Mouse (Mus musculus) CD4-positive, CD25-positive, alpha-beta regulatory T cell, adult 2 months (primary cell): ENCODE results near the gene Tap1.
A peak's percentile ranks its signal among the peaks of the same experiment; 100 is the strongest.

ENCODE experiments used
- DNase-seq: peaks from one replicate; pipeline ENCODE4 v3.0.0-alpha.2; 2012; ENCODE audit warnings: low read depth, low spot score

The Tap1 gene

GRCm38 (mm10) chr17:34179019-34179418 lies 8.3 kb upstream of the Tap1 start:
- DNase-seq = no peak

- DNase-seq = no peak
These were observed 7.2 kb upstream of the Tap1 start for GRCm38 (mm10) chr17:34179913-34180859.

DNA sequence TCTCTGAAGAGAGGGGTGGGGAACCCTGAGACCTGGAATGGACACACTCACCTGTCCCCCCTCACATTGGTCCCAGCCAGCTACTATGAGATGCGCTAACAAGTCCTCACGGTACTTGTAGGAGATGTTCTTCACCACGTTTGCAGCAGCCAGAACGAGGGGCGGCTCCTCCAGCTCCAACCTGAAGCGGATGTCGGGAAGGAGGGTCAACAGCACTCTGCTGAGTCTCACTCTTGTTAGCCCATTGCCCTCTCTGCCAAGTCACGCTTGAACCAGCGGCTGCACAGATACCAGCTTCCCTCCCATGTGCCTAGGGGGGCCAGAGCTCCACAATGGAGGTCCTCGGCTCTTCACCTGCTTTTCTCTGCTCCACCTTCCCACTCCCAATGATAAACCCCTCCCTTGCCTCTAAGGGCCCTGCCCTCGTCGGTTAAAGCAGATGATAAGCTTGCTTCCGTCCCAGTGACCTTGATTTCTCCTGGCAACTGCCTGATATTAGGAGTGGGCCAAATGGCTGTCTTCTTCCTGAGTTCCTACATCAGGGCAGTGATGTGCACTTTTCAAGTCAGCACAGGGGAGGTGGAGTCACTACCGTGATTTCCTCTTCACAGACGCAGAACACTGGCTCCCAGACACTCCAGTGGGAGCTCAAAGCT lies 3.7 kb upstream of the Tap1 start:
- no peak for DNase-seq

- DNase-seq = no peak
These were observed 1.8 kb upstream of the Tap1 start for GRCm38 (mm10) chr17:34185526-34185925.

GRCm38 (mm10) chr17:34186885-34187260 lies 480 bp upstream of the Tap1 start:
- DNase-seq = peak; percentile 69

GRCm38 (mm10) chr17:34188010-34188409 lies 657 bp downstream of the Tap1 start:
- peak; percentile 58 for DNase-seq

DNA sequence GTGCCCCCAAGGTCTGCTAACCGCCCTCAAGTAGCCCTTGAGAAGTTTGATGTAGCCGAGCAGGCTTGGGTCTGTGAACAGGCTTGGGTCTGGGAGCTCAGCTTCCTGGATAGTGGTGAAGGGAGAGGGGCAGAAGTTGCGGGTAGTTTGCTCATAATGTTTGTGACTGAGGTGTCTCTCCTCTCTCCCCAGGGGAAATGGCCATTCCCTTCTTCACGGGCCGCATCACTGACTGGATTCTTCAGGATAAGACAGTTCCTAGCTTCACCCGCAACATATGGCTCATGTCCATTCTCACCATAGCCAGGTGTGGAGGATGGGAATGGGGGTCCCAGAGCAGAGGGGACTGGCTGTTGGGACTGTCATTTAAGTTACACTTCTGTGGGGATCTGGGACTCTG lies 1.6 kb downstream of the Tap1 start:
- DNase-seq = no peak

DNA sequence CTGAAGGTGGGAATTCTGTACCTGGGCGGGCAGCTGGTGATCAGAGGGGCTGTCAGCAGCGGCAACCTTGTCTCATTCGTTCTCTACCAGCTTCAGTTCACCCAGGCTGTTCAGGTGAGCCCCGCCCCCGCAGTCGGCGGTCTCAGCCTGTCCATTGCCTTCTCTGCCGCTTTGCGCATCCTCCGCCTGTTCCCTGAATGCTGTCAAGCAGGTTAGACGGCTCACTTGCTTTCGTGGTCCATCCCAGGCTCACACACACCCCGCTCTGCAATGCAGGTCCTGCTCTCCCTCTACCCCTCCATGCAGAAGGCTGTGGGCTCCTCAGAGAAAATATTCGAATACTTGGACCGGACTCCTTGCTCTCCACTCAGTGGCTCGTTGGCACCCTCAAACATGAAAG lies 5.5 kb downstream of the Tap1 start:
- DNase-seq = no peak

DNA sequence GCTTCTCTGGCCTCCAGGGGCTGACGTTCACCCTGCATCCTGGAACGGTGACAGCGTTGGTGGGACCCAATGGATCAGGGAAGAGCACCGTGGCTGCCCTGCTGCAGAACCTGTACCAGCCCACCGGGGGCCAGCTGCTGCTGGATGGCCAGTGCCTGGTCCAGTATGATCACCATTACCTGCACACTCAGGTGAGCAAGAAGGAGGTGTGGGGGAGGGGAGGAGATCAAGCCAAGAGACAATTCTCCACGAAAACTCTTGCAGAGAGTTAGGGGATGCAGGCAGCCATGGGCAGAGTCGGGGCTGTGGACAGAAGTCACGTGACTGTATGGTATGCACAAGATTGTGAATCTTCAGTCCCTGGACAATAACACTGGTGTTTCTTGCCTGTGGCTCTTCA lies 6.1 kb downstream of the Tap1 start:
- DNase-seq = no peak

- no peak for DNase-seq
These were observed 7.4 kb downstream of the Tap1 start for GRCm38 (mm10) chr17:34194723-34195122.

DNA sequence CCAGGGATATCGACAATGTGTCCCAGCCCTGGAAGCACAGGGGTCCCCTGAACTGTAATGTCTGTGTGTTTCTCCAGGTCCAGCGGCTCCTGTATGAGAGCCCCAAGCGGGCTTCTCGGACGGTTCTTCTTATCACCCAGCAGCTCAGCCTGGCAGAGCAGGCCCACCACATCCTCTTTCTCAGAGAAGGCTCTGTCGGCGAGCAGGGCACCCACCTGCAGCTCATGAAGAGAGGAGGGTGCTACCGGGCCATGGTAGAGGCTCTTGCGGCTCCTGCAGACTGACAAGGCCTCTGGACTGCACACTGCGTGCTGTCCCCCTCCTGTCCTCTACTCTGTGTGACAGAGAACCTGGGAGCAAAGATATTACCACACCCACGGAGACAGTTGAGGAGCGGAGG lies 9.1 kb downstream of the Tap1 start:
- DNase-seq = peak; percentile 83

- DNase-seq = peak; percentile 90
These were observed 9.9 kb downstream of the Tap1 start, which contains the start of gene Psmb8 for GRCm38 (mm10) chr17:34196941-34197894. Gene Psmb8, plus strand, starts transcription at chr17:34197721.

GRCm38 (mm10) chr17:34197904-34198520 lies 10.7 kb downstream of the Tap1 start:
- DNase-seq = peak; percentile 88

GRCm38 (mm10) chr17:34198521-34198912 lies 11.2 kb downstream of the Tap1 start:
- no peak for DNase-seq

DNA sequence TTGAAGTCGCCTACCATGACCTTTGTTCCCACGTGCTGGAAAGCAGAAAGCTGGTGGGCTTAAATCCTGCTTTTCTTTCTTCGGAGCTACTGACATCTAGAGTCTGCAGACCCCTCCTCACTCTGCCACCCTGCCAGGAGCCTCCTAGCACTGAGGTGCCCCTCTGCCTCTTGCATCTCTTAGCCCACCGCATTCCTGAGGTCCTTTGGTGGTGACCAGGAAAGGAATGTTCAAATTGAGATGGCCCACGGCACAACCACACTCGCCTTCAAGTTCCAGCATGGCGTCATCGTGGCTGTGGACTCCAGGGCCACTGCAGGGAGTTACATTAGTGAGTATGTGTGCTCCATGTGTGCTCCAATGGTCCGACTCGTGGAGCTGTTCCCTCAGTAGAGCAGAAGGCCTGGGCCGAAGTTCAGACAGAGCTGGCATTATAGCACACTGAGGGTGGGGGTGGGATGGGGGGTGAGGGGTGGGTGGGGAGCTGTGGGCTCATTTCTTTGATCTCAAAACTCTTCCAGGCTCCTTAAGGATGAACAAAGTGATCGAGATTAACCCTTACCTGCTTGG lies 11.8 kb downstream of the Tap1 start:
- DNase-seq = no peak

DNA sequence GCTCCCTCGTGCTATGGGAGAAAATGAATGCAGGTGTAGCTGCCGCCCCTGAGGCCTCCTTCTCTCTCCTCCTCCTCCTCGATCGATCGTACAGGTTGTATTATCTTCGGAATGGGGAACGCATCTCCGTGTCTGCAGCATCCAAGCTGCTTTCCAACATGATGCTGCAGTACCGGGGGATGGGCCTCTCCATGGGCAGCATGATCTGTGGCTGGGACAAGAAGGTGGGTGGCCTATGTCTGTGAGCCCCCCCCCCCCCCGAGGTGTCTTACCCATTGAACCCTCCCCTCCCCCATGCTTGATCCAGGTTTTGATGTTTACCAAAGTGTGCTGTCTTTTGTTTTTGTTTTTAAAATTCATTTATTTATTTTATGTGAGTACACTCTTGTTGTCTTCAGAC lies 12.7 kb downstream of the Tap1 start:
- no peak for DNase-seq

DNA sequence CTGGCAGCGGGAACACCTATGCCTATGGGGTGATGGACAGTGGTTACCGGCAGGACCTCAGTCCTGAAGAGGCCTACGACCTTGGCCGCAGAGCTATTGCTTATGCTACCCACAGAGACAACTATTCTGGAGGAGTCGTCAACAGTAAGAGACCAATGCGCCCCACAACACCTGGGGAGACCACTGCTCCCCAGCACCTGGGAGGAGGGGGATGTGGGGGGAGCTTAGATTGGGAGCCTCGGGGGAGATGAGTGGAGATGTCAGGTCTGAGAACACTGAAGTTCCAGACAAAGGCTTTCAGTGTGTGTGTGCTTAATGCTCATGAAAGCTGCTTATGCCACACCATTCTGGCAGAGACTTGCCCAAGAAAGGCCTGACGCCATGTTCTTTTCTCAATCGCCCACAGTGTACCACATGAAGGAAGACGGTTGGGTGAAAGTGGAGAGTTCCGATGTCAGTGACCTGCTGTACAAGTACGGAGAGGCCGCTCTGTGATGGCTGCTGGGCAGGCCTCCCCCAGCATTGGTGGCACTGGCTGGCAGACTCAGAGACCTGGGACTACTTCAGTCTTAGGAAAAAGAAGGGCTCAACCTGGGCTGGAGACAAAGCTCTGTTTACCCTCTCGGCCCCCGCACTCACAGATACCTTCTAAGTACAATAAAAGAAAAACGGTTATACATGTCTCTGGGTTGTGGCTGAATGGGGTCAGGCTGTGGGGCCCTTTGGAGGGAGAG lies 13.6 kb downstream of the Tap1 start:
- DNase-seq = peak; percentile 45

GRCm38 (mm10) chr17:34201506-34202055 lies 14.2 kb downstream of the Tap1 start:
- DNase-seq = peak; percentile 58

GRCm38 (mm10) chr17:34202760-34203442 lies 15.5 kb downstream of the Tap1 start:
- no peak for DNase-seq
